Mouse (Mus musculus) G1E (cell line): ENCODE data around the gene Abcb8.

Experiments
- CTCF ChIP-seq: IDR thresholded peaks from 2 replicates; pipeline ENCODE4 v1.5.1; 2012; ENCODE audit warnings: low read depth, low read length, inconsistent platforms, mixed read lengths
- GATA2 ChIP-seq: IDR thresholded peaks from 2 replicates; pipeline ENCODE4 v1.6.1; 2012; ENCODE audit warnings: low read depth, low read length, inconsistent platforms, borderline replicate concordance

- no peak for TF ChIP-seq CTCF
- no peak for TF ChIP-seq GATA2
Measured at GRCm38 (mm10) chr5:24346313-24346712, 47.1 kb upstream of the Abcb8 start.
